Mouse (Mus musculus) stomach, embryonic 14.5 days (tissue): ENCODE results near the gene Celsr1. TPM values are rescaled to one million over a fixed set of nuclear protein-coding genes. Genes with fewer than 3 reads are reported as not detected.

Experiments used
- ATAC-seq: fragments of 200-750 bp; cut with Nextera tagmentation; 2 replicates; pipeline ENCODE4 v1.8.0; 2017; ENCODE audit warnings: low read depth, moderate TSS enrichment; ENCODE audit not compliant: insufficient number of reproducible peaks, insufficient read depth, low FRiP score
- H3K27ac ChIP-seq: fragments of 300-500 bp; sonication (generic); 2 replicates; pipeline ENCODE4 v1.5.1; 2014; ENCODE audit warnings: mild to moderate bottlenecking, low read length, moderate library complexity, mixed read lengths
- H3K27me3 ChIP-seq: fragments of 300-500 bp; sonication (generic); 2 replicates; pipeline ENCODE4 v1.6.1; 2014; ENCODE audit warnings: low read length, control low read depth, mixed read lengths; ENCODE audit not compliant: control insufficient read depth, insufficient read depth
- H3K36me3 ChIP-seq: fragments of 300-500 bp; sonication (generic); 2 replicates; pipeline ENCODE4 v1.6.1; 2014; ENCODE audit warnings: mild to moderate bottlenecking, control low read depth, low read length, moderate library complexity, mixed read lengths; ENCODE audit not compliant: control insufficient read depth, insufficient read depth
- H3K4me1 ChIP-seq: fragments of 300-500 bp; sonication (generic); 2 replicates; pipeline ENCODE4 v1.6.1; 2014; ENCODE audit warnings: low read length, control low read depth, mixed read lengths; ENCODE audit not compliant: control insufficient read depth, insufficient read depth
- H3K4me2 ChIP-seq: fragments of 300-500 bp; sonication (generic); replicated peaks from 2 replicates; pipeline ENCODE4 v1.6.1; 2014; ENCODE audit warnings: low read depth, low read length, control low read depth
- H3K4me3 ChIP-seq: fragments of 300-500 bp; sonication (generic); 2 replicates; pipeline ENCODE4 v1.5.1; 2014; ENCODE audit warnings: low read depth, low read length, control low read depth
- H3K9ac ChIP-seq: fragments of 300-500 bp; sonication (generic); replicated peaks from 2 replicates; pipeline ENCODE4 v1.6.1; 2014; ENCODE audit warnings: low read depth, mild to moderate bottlenecking, control low read depth, low read length, moderate library complexity, mixed read lengths
- H3K9me3 ChIP-seq: fragments of 300-500 bp; sonication (generic); 2 replicates; pipeline ENCODE4 v1.6.1; 2016; ENCODE audit warnings: low read depth, low read length, control low read depth; ENCODE audit not compliant: control insufficient read depth
- WGBS: fragments of 180-500 bp; shearing (Covaris S2); extraction: QIAGEN DNeasy Blood & Tissue Kit; methylation state at CpG from one replicate; pipeline ENCODE4 v1.1.7; 2014; 5-methylcytosine and 5-hydroxymethylcytosine counted together
- polyA plus RNA-seq: library from polyadenylated mRNA; unstranded; fragments of >200 nt; fragmentation: Nextera tagmentation; extraction: Ambion mirVana; gene quantifications from 2 replicates; pipeline ENCODE4 v1.2.1, GENCODE M21; 2014

Gene Celsr1
- polyA plus RNA-seq, 1 experiment from 2014 or later: 7.8 TPM

DNA sequence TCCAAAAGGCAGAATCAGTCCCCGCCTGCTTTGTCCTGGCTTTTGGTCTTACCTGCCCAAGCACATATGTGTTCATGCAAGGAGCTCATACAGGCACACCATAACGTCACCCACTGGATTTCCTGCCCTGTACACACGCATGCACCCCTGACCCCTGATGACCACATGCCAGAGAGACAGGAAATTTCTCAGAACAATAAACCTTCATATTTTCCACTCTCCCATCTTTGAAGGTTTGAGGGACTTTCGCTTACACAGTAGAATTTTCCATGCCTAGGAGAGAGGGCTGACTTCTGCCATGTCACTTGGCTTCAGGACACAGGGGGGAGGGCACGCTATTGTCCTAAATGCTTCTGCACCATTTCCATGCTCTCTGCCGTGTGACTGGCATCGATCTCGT is 13.6 kb downstream of the Celsr1 start:
- Histone ChIP-seq H3K4me1 (peaks cover 18% of the 10 kb centered on the region; the same call in 1 of the 2 replicates), H3K4me3 (no peak overlapping the region), H3K9ac (no peak overlapping the region), H3K27ac (no peak overlapping the region), H3K36me3 (no peaks in the 10 kb centered on the region), H3K9me3 (no peaks in the 10 kb centered on the region), H3K27me3 (no peaks in the 10 kb centered on the region), H3K4me2 (no peak overlapping the region)
- no peak for ATAC-seq
- 80% methylated on average over 8 of the region's 8 CpGs for WGBS

DNA sequence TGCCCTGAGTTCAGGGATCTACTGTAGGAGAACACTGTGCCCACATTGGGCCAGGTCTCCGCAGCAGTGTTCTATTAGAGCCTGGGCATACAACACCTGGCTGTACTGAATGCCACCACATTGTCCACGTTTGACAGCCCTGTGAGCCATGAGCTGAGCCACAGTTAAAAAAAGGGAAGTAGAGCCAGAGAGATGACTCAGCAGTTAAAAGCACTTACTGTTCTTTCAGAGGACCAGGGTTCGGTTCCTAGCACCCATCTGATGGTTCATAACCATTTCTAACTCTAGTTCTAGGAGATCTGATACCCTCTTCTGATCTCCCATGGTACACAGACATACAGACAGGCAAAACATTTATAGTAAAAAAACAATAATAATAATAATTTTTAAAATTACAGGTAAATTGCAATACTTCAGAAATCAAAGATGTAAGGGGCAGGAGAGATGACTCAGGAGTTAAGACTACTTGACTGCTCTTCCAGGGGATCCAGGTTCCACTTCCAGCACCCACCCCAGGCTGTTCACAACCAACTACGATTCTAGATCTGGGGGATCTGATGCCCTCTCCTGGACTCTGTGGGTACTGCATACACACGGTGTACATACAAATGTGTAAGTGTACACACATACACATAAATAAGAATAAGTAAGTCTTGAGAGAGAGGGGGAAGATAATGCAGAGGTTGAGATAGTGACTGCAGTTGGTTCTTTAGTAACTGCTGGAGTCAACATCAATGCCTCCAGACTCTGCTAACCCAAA is 14.6 kb downstream of the Celsr1 start:
- Histone ChIP-seq H3K27ac (no peak overlapping the region), H3K27me3 (no peaks in the 10 kb centered on the region), H3K4me2 (no peak overlapping the region), H3K4me1 (peaks cover 18% of the 10 kb centered on the region; the same call in 1 of the 2 replicates), H3K9me3 (no peaks in the 10 kb centered on the region), H3K9ac (no peak overlapping the region), H3K4me3 (no peak overlapping the region), H3K36me3 (no peaks in the 10 kb centered on the region)
- no peak for ATAC-seq
- 93% methylated on average over 5 of the region's 5 CpGs for WGBS

DNA sequence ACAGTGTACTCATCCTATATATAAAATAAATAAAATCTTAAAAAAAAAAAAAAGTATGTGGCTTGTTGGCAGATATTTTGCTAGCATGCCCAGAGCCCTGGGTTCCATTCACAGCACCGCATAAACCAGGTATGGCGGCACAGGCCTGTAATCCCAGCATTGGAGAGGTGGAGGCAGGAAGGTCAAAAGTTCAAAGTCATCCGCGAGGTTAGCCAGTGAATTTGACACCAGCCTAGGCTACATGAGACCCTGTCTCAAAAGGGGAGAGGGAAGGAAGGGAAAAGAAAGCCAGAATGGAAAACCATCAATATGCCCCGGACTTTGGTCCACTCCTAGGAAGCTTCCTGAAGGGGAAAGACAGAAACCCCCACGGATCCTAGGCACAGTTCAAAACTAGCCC is 16.2 kb downstream of the Celsr1 start:
- peaks cover 21% of the 10 kb centered on the region; the same call in 1 of the 2 replicates for H3K4me1 ChIP-seq
- no peaks in the 10 kb centered on the region for H3K9me3 ChIP-seq
- WGBS: 93% methylated on average over 6 of the region's 6 CpGs
- no peak overlapping the region for H3K4me3 ChIP-seq
- H3K9ac ChIP-seq: no peak overlapping the region
- H3K27ac ChIP-seq: no peak overlapping the region
- no peak for ATAC-seq
- no peaks in the 10 kb centered on the region for H3K27me3 ChIP-seq
- no peak overlapping the region for H3K4me2 ChIP-seq
- no peaks in the 10 kb centered on the region for H3K36me3 ChIP-seq

DNA sequence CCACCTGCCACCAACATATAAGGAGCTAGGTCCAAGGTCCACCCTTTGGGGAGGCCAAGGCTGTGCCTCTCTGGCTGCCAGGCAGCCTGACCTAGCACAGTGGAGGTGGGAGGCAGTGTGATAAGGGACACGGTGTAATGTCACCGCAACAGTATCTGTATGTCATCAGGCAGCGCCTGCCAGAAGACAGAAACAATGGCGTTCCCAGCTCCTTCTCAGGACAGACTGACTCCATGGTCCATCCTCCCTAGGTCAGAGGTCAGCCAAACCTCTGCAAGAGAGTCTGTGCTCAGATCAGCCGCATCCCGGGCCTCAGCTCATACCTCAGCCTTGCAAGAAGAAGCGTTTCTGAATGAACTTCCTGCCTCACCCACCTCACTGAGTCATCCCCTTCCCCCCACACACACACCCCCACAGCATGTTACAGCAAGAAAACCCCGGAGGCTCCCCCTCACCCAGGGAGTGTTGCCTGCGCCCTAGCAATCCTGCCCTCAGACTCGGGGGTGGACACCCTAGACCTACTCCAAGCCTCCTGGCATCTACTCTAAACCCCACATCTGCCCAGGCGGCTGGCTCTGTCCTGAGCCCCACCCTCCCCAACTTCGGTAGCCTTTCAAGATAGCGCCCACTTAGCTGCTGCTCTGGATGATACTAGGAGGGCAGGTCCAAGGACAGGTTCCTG is 17.6 kb downstream of the Celsr1 start:
- H3K27ac ChIP-seq: 0 out of 2 replicates have a peak overlapping the region, but pooled peaks have one; percentile 6
- H3K9ac ChIP-seq: no peak overlapping the region
- no peaks in the 10 kb centered on the region for H3K9me3 ChIP-seq
- peaks cover 14% of the 10 kb centered on the region; the same call in 1 of the 2 replicates for H3K4me1 ChIP-seq
- no peaks in the 10 kb centered on the region for H3K36me3 ChIP-seq
- 49% methylated on average over 13 of the region's 13 CpGs for WGBS
- 0 out of 2 replicates have a peak, but pooled peaks have one; percentile 47 for ATAC-seq
- H3K4me3 ChIP-seq: no peak overlapping the region
- no peak overlapping the region for H3K4me2 ChIP-seq
- no peaks in the 10 kb centered on the region for H3K27me3 ChIP-seq

DNA sequence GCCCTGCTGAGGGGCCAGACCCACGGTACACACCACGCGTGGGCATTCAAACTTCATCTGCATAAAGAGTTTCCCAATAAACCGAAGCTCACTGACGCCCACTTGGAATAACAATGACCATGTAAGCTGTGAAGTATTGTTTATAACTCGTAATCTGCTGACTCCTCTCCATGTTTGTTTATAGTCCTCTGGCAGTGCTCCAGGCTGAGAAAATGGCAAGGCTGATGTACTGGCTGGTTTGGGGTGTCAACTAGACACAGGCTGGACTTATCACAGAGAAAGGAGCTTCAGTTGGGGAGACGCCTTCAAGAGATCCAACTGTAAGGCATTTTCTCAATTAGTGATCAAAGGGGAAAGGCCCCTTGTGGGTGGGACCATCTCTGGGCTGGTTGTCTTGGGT is 18.6 kb downstream of the Celsr1 start:
- Histone ChIP-seq H3K9ac (no peak overlapping the region), H3K4me1 (peaks cover 13% of the 10 kb centered on the region; the same call in 1 of the 2 replicates), H3K4me3 (no peak overlapping the region), H3K4me2 (no peak overlapping the region), H3K27me3 (no peaks in the 10 kb centered on the region), H3K27ac (no peak overlapping the region), H3K9me3 (no peaks in the 10 kb centered on the region), H3K36me3 (no peaks in the 10 kb centered on the region)
- ATAC-seq: no peak
- 71% methylated on average over 7 of the region's 7 CpGs for WGBS

DNA sequence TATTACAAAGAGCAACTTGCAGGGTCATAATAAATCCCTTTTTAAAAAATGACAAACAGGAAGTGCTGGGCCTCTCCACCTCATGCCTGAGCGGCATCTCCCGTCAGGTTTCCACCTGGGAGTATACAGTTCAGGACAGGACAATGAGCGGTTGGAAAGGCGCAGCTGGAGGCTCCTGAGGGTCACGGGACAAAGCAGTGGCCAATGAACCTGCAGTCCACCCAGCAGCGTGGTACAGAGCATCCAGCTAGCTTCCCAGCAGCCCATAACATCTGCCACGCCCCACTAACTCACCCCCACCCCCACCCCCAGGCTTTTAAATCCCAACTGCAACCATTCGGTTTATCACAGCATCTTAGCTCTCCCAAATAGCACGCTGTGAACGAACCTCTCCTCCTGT is 19.9 kb downstream of the Celsr1 start:
- no peak overlapping the region for H3K27ac ChIP-seq
- no peak overlapping the region for H3K4me3 ChIP-seq
- peaks cover 13% of the 10 kb centered on the region; the same call in 1 of the 2 replicates for H3K4me1 ChIP-seq
- ATAC-seq: no peak
- no peak overlapping the region for H3K4me2 ChIP-seq
- no peaks in the 10 kb centered on the region for H3K27me3 ChIP-seq
- H3K36me3 ChIP-seq: no peaks in the 10 kb centered on the region
- no peak overlapping the region for H3K9ac ChIP-seq
- H3K9me3 ChIP-seq: no peaks in the 10 kb centered on the region
- WGBS: 51% methylated on average over 10 of the region's 10 CpGs

DNA sequence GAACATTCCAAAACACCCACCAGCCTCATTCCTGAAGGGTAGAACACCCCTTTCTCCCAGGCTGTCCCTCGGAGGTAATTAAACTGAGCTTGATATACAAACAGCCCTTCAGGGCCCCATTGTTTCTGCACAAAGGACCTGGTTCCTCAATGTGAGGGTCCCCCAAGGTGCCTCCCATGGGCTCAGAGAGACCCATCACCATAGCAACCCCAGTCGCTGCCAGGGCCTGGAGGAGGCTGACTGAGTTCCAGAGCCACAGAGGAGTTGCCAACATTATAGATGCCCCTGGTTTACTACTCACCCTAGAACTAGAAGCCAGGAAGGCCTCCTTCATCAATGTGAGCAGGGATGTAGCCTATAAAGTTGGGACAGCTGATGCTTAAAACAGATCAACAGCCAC is 20.4 kb downstream of the Celsr1 start:
- no peak overlapping the region for H3K4me2 ChIP-seq
- no peaks in the 10 kb centered on the region for H3K9me3 ChIP-seq
- peaks cover 13% of the 10 kb centered on the region; the same call in 1 of the 2 replicates for H3K4me1 ChIP-seq
- ATAC-seq: no peak
- no peak overlapping the region for H3K9ac ChIP-seq
- H3K36me3 ChIP-seq: no peaks in the 10 kb centered on the region
- WGBS: 50% methylated on average over 2 of the region's 2 CpGs
- H3K27me3 ChIP-seq: no peaks in the 10 kb centered on the region
- H3K4me3 ChIP-seq: no peak overlapping the region
- H3K27ac ChIP-seq: no peak overlapping the region

DNA sequence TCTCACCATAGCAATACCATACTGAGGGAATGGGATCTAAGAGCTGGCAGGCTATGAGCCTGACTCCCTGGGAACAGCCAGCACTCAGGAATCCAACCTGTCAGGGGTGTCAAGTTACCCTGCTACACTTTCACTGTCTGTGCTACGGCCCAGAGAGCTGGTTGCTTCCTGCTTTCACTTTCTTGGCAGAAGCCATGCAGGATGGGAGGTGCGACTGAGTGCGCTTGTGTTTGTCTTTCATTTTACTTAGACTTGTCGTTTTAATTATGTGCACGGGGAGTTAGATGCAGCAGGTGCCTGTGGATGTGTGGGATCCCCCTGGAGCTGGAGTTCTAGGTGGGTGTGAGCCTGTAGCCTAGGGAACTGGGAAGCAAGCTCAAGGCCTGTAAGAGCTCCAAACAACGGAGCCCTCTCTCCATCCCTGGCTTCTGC is 25.9 kb downstream of the Celsr1 start:
- H3K36me3 ChIP-seq: no peaks in the 10 kb centered on the region
- no peaks in the 10 kb centered on the region for H3K9me3 ChIP-seq
- ATAC-seq: no peak
- H3K4me2 ChIP-seq: no peak overlapping the region
- whole genome bisulfite sequencing: 7% methylated on average over 6 of the region's 6 CpGs
- H3K9ac ChIP-seq: no peak overlapping the region
- 0 out of 2 replicates have a peak overlapping the region, but pooled peaks have one; percentile 6 for H3K27ac ChIP-seq
- H3K4me3 ChIP-seq: no peak overlapping the region
- no peaks in the 10 kb centered on the region for H3K27me3 ChIP-seq
- H3K4me1 ChIP-seq: 0 out of 2 replicates have a peak, but pooled peaks cover 6% of the 10 kb centered on the region
